Mouse (Mus musculus) Muller cell, postnatal 12 days (primary cell): ENCODE measurements around the gene Arrb2.
"Not testable (repeated sequence)": the region's sequence is repeated elsewhere in the genome, so short reads cannot be mapped to it uniquely, and the experiment has no call there.

ENCODE experiments used
- DNase-seq: peaks from one replicate; pipeline ENCODE4 v3.0.0-alpha.2; 2015; ENCODE audit errors: inconsistent ontology term

Arrb2 gene

GRCm38 (mm10) chr11:70444667-70445066 lies 12.2 kb downstream of the Arrb2 start:
- no peak for DNase-seq

- no peak for DNase-seq
These were observed 14.3 kb downstream of the Arrb2 start for GRCm38 (mm10) chr11:70446756-70447155.

GRCm38 (mm10) chr11:70447373-70447772 lies 14.9 kb downstream of the Arrb2 start:
- no peak for DNase-seq

- no peak for DNase-seq
These were observed 18.5 kb downstream of the Arrb2 start for GRCm38 (mm10) chr11:70450926-70451325.

- peak; percentile 97 for DNase-seq
These were observed 19.5 kb downstream of the Arrb2 start, which contains the start of gene Med11 for GRCm38 (mm10) chr11:70451797-70452498. Med11 (plus strand) TSS chr11:70451919.

- no peak for DNase-seq
These were observed 21.0 kb downstream of the Arrb2 start for GRCm38 (mm10) chr11:70453261-70454044.

- DNase-seq = no peak
These were observed 26.5 kb downstream of the Arrb2 start, which contains the start of gene Zmynd15 for GRCm38 (mm10) chr11:70458688-70459600. Zmynd15 (plus strand) TSS chr11:70459433.

GRCm38 (mm10) chr11:70459601-70460101 lies 27.2 kb downstream of the Arrb2 start, which contains the start of gene Cxcl16:
Cxcl16 (minus strand) TSS chr11:70459984.
- peak; percentile 74 for DNase-seq

GRCm38 (mm10) chr11:70463970-70464369 lies 31.5 kb downstream of the Arrb2 start:
- no peak for DNase-seq

GRCm38 (mm10) chr11:70465211-70465610 lies 32.8 kb downstream of the Arrb2 start:
- no peak for DNase-seq

GRCm38 (mm10) chr11:70465824-70466223 lies 33.4 kb downstream of the Arrb2 start:
- DNase-seq = peak; percentile 30

- DNase-seq = peak; percentile 51
These were observed 35.6 kb downstream of the Arrb2 start for GRCm38 (mm10) chr11:70467902-70468619.

GRCm38 (mm10) chr11:70469764-70470163 lies 37.3 kb downstream of the Arrb2 start:
- DNase-seq = no peak

- DNase-seq = no peak
These were observed 40.3 kb downstream of the Arrb2 start for GRCm38 (mm10) chr11:70472716-70473115.

GRCm38 (mm10) chr11:70473291-70473690 lies 40.9 kb downstream of the Arrb2 start:
- not testable (repeated sequence) for DNase-seq

GRCm38 (mm10) chr11:70474872-70475534 lies 42.6 kb downstream of the Arrb2 start:
- no peak for DNase-seq

- DNase-seq = no peak
These were observed 53.1 kb downstream of the Arrb2 start for GRCm38 (mm10) chr11:70485498-70485897.

GRCm38 (mm10) chr11:70487816-70488215 lies 55.4 kb downstream of the Arrb2 start:
- DNase-seq = no peak

GRCm38 (mm10) chr11:70489138-70489537 lies 56.7 kb downstream of the Arrb2 start:
- DNase-seq = no peak

- no peak for DNase-seq
These were observed 57.2 kb downstream of the Arrb2 start for GRCm38 (mm10) chr11:70489684-70490083.
